Mouse (Mus musculus): Measurements from ENCODE around the gene Stambpl1. TPM values are rescaled to one million over a fixed set of nuclear protein-coding genes. Genes with fewer than 3 reads are reported as not detected.

The Stambpl1 gene
- polyA plus RNA-seq, 1 experiment from 2014 or later = 30.0 TPM

GRCm38 (mm10) chr19:34256936-34257335 lies 64.9 kb downstream of the Stambpl1 start:
- Histone ChIP-seq H3K4me1 (ENCODE audit: control insufficient read depth, insufficient read depth, low read depth, low read length) (no peaks in the 10 kb centered on the region), H3K4me3 (ENCODE audit: low read length) (no peak overlapping the region), H3K27me3 (replicated peaks; ENCODE audit: control insufficient read depth, insufficient read depth, low read length) (no peaks in the 10 kb centered on the region), H3K9me3 (ENCODE audit: control insufficient read depth, low read length) (no peaks in the 10 kb centered on the region), H3K27ac (ENCODE audit: low read depth, low read length) (no peak overlapping the region), H3K4me2 (ENCODE audit: low read length) (no peak overlapping the region), H3K36me3 (ENCODE audit: control insufficient read depth, insufficient read depth, low read length) (no peaks in the 10 kb centered on the region), H3K9ac (ENCODE audit: low read depth, low read length) (no peak overlapping the region)
- ATAC-seq = no peak
- 91% methylated on average over 2 of the region's 2 CpGs for WGBS

- ATAC-seq = no peak
- H3K36me3 ChIP-seq (ENCODE audit: control insufficient read depth, insufficient read depth, low read length) = no peaks in the 10 kb centered on the region
- no peak overlapping the region for H3K27ac ChIP-seq (ENCODE audit: low read depth, low read length)
- H3K4me2 ChIP-seq (ENCODE audit: low read length) = no peak overlapping the region
- no peaks in the 10 kb centered on the region for H3K27me3 ChIP-seq (replicated peaks; ENCODE audit: control insufficient read depth, insufficient read depth, low read length)
- H3K9me3 ChIP-seq (ENCODE audit: control insufficient read depth, low read length) = no peaks in the 10 kb centered on the region
- no peak overlapping the region for H3K9ac ChIP-seq (ENCODE audit: low read depth, low read length)
- H3K4me1 ChIP-seq (ENCODE audit: control insufficient read depth, insufficient read depth, low read depth, low read length) = no peaks in the 10 kb centered on the region
- 84% methylated on average over 2 of the region's 2 CpGs for whole genome bisulfite sequencing
- no peak overlapping the region for H3K4me3 ChIP-seq (ENCODE audit: low read length)
Measured at GRCm38 (mm10) chr19:34262273-34262974, 70.4 kb downstream of the Stambpl1 start.

DNA sequence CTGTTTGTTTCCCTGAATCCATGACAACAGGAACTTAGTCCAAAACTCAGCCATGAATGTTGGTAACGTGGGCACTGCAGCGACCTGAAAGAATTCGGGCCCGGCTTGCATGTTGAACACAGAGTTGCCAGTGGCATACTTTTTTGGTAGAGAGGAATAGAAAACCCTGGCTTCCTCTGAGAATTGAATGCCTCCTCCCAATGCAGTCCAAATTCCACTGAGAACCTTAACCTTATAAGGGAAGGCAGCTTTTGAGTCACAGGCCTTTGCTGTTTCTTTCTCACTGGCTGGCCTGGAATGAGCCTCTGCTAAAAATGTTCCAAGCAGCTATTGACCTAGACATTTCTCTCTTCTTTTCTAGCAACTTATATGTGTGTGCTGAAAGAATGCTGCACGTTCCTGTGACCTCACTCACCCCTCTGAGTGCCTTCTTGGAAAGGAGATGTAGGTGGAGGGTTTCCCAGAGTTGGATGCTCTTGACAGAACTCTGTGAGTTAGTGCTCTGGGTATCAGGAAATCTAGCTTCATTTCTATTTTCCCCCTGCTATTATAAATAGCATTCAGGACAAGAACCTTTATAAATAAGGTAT lies 73.7 kb downstream of the Stambpl1 start:
- H3K9me3 ChIP-seq (ENCODE audit: control insufficient read depth, low read length) = no peaks in the 10 kb centered on the region
- no peaks in the 10 kb centered on the region for H3K36me3 ChIP-seq (ENCODE audit: control insufficient read depth, insufficient read depth, low read length)
- H3K9ac ChIP-seq (ENCODE audit: low read depth, low read length) = no peak overlapping the region
- no peak for ATAC-seq
- H3K4me3 ChIP-seq (ENCODE audit: low read length) = no peak overlapping the region
- H3K27me3 ChIP-seq (replicated peaks; ENCODE audit: control insufficient read depth, insufficient read depth, low read length) = no peaks in the 10 kb centered on the region
- no peaks in the 10 kb centered on the region for H3K4me1 ChIP-seq (ENCODE audit: control insufficient read depth, insufficient read depth, low read depth, low read length)
- WGBS = 60% methylated on average over 5 of the region's 5 CpGs
- no peak overlapping the region for H3K27ac ChIP-seq (ENCODE audit: low read depth, low read length)
- no peak overlapping the region for H3K4me2 ChIP-seq (ENCODE audit: low read length)

DNA sequence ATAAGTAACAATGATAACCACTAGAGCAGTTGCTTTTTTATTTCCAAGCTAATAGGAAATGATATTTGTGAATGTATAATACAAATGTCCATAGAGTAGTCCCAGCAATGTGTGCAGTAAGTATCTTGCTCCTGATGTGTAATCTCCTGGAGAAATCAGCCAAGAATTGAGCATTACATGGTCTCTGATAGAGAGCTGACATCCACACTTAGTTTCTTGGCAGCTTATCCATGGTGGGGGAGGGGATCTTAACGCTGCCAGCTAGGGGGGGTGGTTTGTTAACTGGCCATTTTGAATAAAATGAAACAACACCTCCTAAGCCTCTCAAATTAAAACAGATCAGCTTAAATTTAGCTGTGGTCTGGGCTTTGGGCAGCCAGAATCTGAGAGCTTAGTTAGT lies 77.0 kb downstream of the Stambpl1 start:
- ATAC-seq = no peak
- Histone ChIP-seq H3K36me3 (ENCODE audit: control insufficient read depth, insufficient read depth, low read length) (no peaks in the 10 kb centered on the region), H3K4me1 (ENCODE audit: control insufficient read depth, insufficient read depth, low read depth, low read length) (no peaks in the 10 kb centered on the region), H3K4me3 (ENCODE audit: low read length) (no peak overlapping the region), H3K9ac (ENCODE audit: low read depth, low read length) (no peak overlapping the region), H3K27ac (ENCODE audit: low read depth, low read length) (no peak overlapping the region), H3K4me2 (ENCODE audit: low read length) (no peak overlapping the region), H3K27me3 (replicated peaks; ENCODE audit: control insufficient read depth, insufficient read depth, low read length) (no peaks in the 10 kb centered on the region), H3K9me3 (ENCODE audit: control insufficient read depth, low read length) (no peaks in the 10 kb centered on the region)
- WGBS = 38% methylated on average over 1 of the region's 1 CpGs

DNA sequence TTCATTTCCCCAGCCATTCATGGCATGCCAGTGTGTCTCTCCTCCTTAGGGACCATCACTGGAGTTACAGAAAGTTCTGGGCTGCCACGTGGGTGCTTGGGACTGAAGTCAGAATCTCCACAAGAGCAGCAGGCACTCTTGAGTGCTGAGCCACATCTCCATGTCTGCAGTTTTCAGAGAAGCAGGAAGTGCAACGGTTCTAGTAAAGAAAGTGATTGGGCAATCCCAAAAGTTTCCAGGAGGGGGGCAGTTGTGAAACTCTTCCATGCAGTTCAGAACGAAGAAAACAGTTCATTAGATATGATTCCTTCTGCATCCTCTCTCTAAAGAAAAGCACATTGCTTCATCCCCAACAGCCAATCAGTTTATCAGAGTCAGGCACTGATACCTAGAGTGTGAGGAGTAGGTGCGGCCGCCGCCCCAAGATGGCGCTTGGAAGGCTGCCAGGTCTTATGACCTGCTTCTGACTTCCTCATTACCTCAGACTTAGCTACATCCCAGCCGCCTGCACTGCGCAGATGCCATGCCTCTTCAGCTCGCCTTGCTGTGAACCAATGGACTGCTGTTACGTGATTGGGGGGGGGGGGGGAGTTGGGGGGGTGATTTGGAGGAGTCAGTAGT lies 78.2 kb downstream of the Stambpl1 start:
- no peaks in the 10 kb centered on the region for H3K27me3 ChIP-seq (replicated peaks; ENCODE audit: control insufficient read depth, insufficient read depth, low read length)
- H3K4me3 ChIP-seq (ENCODE audit: low read length) = no peak overlapping the region
- ATAC-seq = no peak
- H3K4me2 ChIP-seq (ENCODE audit: low read length) = no peak overlapping the region
- WGBS = 90% methylated on average over 11 of the region's 11 CpGs
- H3K9me3 ChIP-seq (ENCODE audit: control insufficient read depth, low read length) = no peaks in the 10 kb centered on the region
- H3K27ac ChIP-seq (ENCODE audit: low read depth, low read length) = no peak overlapping the region
- no peak overlapping the region for H3K9ac ChIP-seq (ENCODE audit: low read depth, low read length)
- no peaks in the 10 kb centered on the region for H3K4me1 ChIP-seq (ENCODE audit: control insufficient read depth, insufficient read depth, low read depth, low read length)
- no peaks in the 10 kb centered on the region for H3K36me3 ChIP-seq (ENCODE audit: control insufficient read depth, insufficient read depth, low read length)

GRCm38 (mm10) chr19:34270824-34271464 lies 78.9 kb downstream of the Stambpl1 start:
- Histone ChIP-seq H3K36me3 (ENCODE audit: control insufficient read depth, insufficient read depth, low read length) (no peaks in the 10 kb centered on the region), H3K9ac (ENCODE audit: low read depth, low read length) (no peak overlapping the region), H3K4me1 (ENCODE audit: control insufficient read depth, insufficient read depth, low read depth, low read length) (no peaks in the 10 kb centered on the region), H3K4me2 (ENCODE audit: low read length) (no peak overlapping the region), H3K27me3 (replicated peaks; ENCODE audit: control insufficient read depth, insufficient read depth, low read length) (no peaks in the 10 kb centered on the region), H3K9me3 (ENCODE audit: control insufficient read depth, low read length) (no peaks in the 10 kb centered on the region), H3K27ac (ENCODE audit: low read depth, low read length) (no peak overlapping the region), H3K4me3 (ENCODE audit: low read length) (no peak overlapping the region)
- no peak for ATAC-seq
- WGBS = 96% methylated on average over 13 of the region's 13 CpGs

DNA sequence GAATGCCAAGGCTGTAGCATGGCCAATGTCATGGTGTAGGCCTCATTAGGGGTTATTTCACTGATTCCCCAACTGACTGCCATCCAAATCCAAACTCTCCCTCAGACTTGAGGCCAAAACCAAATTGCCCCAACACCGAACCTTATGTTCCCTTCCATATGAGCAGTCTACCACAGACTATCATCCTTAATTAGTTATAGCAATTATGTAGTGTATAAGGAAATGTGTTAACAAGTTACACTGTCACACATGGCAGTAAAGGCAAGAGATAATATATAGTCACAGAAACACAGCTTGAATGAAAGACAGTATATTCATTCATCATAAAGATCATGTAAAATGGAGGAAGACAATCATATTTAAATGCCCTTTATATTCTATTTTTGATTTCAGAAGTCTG lies 81.0 kb downstream of the Stambpl1 start:
- WGBS = 100% methylated on average over 1 of the region's 1 CpGs
- H3K4me3 ChIP-seq (ENCODE audit: low read length) = no peak overlapping the region
- H3K27ac ChIP-seq (ENCODE audit: low read depth, low read length) = no peak overlapping the region
- ATAC-seq = no peak
- H3K4me1 ChIP-seq (ENCODE audit: control insufficient read depth, insufficient read depth, low read depth, low read length) = no peaks in the 10 kb centered on the region
- H3K36me3 ChIP-seq (ENCODE audit: control insufficient read depth, insufficient read depth, low read length) = no peaks in the 10 kb centered on the region
- no peak overlapping the region for H3K9ac ChIP-seq (ENCODE audit: low read depth, low read length)
- no peak overlapping the region for H3K4me2 ChIP-seq (ENCODE audit: low read length)
- H3K27me3 ChIP-seq (replicated peaks; ENCODE audit: control insufficient read depth, insufficient read depth, low read length) = no peaks in the 10 kb centered on the region
- no peaks in the 10 kb centered on the region for H3K9me3 ChIP-seq (ENCODE audit: control insufficient read depth, low read length)

GRCm38 (mm10) chr19:34278078-34278477 lies 86.0 kb downstream of the Stambpl1 start:
- no peak for ATAC-seq
- no peaks in the 10 kb centered on the region for H3K4me1 ChIP-seq (ENCODE audit: control insufficient read depth, insufficient read depth, low read depth, low read length)
- H3K27ac ChIP-seq (ENCODE audit: low read depth, low read length) = no peak overlapping the region
- WGBS = 76% methylated on average over 3 of the region's 3 CpGs
- no peaks in the 10 kb centered on the region for H3K27me3 ChIP-seq (replicated peaks; ENCODE audit: control insufficient read depth, insufficient read depth, low read length)
- no peak overlapping the region for H3K4me2 ChIP-seq (ENCODE audit: low read length)
- no peaks in the 10 kb centered on the region for H3K36me3 ChIP-seq (ENCODE audit: control insufficient read depth, insufficient read depth, low read length)
- H3K4me3 ChIP-seq (ENCODE audit: low read length) = no peak overlapping the region
- no peak overlapping the region for H3K9ac ChIP-seq (ENCODE audit: low read depth, low read length)
- no peaks in the 10 kb centered on the region for H3K9me3 ChIP-seq (ENCODE audit: control insufficient read depth, low read length)

- H3K4me1 ChIP-seq (ENCODE audit: control insufficient read depth, insufficient read depth, low read depth, low read length) = no peaks in the 10 kb centered on the region
- H3K36me3 ChIP-seq (ENCODE audit: control insufficient read depth, insufficient read depth, low read length) = no peaks in the 10 kb centered on the region
- no peaks in the 10 kb centered on the region for H3K27me3 ChIP-seq (replicated peaks; ENCODE audit: control insufficient read depth, insufficient read depth, low read length)
- H3K9me3 ChIP-seq (ENCODE audit: control insufficient read depth, low read length) = no peaks in the 10 kb centered on the region
- H3K27ac ChIP-seq (ENCODE audit: low read depth, low read length) = no peak overlapping the region
- H3K4me3 ChIP-seq (ENCODE audit: low read length) = no peak overlapping the region
- no peak for ATAC-seq
- H3K9ac ChIP-seq (ENCODE audit: low read depth, low read length) = no peak overlapping the region
- WGBS = 82% methylated on average over 6 of the region's 6 CpGs
- H3K4me2 ChIP-seq (ENCODE audit: low read length) = no peak overlapping the region
Measured at GRCm38 (mm10) chr19:34283614-34284013, 91.6 kb downstream of the Stambpl1 start.
